Mouse (Mus musculus) thymus, adult 2 months (tissue): ENCODE measurements around the gene Maml2.

Experiments
- CTCF ChIP-seq: fragments of 200-500 bp; IDR thresholded peaks from 2 replicates; pipeline ENCODE4 v1.5.1; 2012; ENCODE audit warnings: mild to moderate bottlenecking, control low read depth, low read length, moderate library complexity, borderline replicate concordance; ENCODE audit not compliant: control insufficient read depth, poor library complexity, insufficient read depth; ENCODE audit errors: extremely low read depth
- POLR2A ChIP-seq: fragments of 200-500 bp; IDR thresholded peaks from 2 replicates; pipeline ENCODE4 v1.6.1; 2012; ENCODE audit warnings: mild to moderate bottlenecking, low read length, control low read depth, moderate library complexity; ENCODE audit not compliant: control insufficient read depth, poor library complexity, insufficient read depth; ENCODE audit errors: extremely low read depth

DNA sequence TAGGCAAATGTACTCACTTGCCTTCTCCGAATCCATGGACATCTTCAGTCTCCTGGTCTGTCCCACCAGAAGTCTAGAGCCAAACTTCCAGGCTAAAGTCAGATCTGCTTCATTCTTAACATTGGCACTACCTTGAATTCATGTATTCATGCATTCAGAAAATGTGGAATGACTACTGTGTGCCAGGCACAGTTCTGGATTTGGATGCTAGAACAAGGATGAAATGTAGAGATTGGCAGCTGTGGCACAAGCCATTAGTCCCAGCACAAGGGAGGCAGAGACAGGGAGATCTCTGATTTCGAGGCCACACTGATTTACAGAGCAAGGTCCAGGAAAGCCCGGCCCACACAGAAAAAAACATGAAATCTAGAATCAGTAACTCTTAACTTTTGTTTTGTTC is 327.5 kb downstream of the Maml2 start:
- TF ChIP-seq CTCF (no peak), POLR2A (no peak)
